Comparison of ENCODE assay signal across 32 mouse cellular contexts in the genomic region with DNA sequence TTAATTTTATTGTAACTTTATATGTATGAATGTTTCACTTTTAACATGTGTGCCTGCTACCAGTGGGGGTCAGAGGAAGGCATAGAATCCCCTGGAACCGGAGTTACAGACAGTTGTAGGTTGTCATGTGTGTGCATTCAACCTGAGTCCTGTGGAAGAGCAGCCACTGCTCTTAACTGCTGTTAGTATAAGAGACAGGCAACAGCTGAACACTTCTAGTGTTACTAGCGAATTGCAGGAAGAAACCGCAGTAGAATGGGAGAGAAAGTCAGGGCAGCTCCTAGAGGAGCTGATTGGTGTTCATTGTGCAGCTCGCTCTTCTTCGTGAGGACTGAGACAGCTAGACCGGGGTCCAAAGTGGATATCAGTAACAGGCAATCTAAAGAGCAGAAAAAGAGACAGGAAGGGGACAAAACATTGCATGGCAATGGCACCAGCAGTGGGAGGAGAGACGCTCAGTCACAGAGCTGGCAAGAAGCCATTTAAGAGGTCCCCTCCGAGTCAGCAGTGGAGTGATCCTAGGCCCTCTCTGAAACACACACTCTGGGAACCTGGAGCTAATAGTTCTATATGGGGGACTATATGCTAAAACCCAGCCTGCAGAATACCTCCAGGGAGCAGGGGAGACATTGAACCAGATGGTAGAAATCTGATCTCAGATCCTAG. TPM values are rescaled to one million over a fixed set of nuclear protein-coding genes. Genes with fewer than 3 reads are reported as not detected.
DNase-seq lines count a peak whose midpoint lies in the region; ATAC-seq and TF ChIP-seq lines count a peak whose summit lies in the region.
"Had no signal": no experiment of that assay in that cellular context is flagged by ENCODE, and none has a peak within 500 bp of the region (broad histone marks: within the 10 kb centered on the region; RNA-seq: fewer than 3 reads in every experiment).

No protein-coding gene starts in this region.

- H3K4me2 ChIP-seq in forebrain, embryonic 14.5 days (ENCODE audit: low read length), result no peak overlapping the region
- H3K4me2 ChIP-seq in forebrain, embryonic 11.5 days (ENCODE audit: low read depth, low read length, severe bottlenecking), result no peak overlapping the region
- H3K4me2 ChIP-seq in lung, embryonic 14.5 days, result no peak overlapping the region
- H3K4me2 ChIP-seq in embryonic facial prominence, embryonic 12.5 days (replicated peaks), result no peak overlapping the region
- H3K4me2 ChIP-seq: forebrain, embryonic 13.5 days; heart, embryonic 13.5 days; liver, embryonic 12.5 days; midbrain, embryonic 11.5 days; neural tube, embryonic 15.5 days had no signal

- WGBS in forebrain, embryonic 14.5 days, result 72% methylated on average over 8 of the region's 8 CpGs
- WGBS in forebrain, embryonic 11.5 days, result 84% methylated on average over 8 of the region's 8 CpGs
- WGBS in lung, embryonic 14.5 days, result 60% methylated on average over 8 of the region's 8 CpGs
- WGBS in embryonic facial prominence, embryonic 12.5 days, result 50% methylated on average over 8 of the region's 8 CpGs

- no peak for ATAC-seq in forebrain, embryonic 14.5 days
- ATAC-seq in forebrain, embryonic 11.5 days (replicated peaks; ENCODE audit: low FRiP score), result no peak
- peak; percentile 24; the same call in 1 of the 2 replicates for ATAC-seq in lung, embryonic 14.5 days (ENCODE audit: insufficient read depth)
- peak; percentile 35; the same call in 1 of the 2 replicates for ATAC-seq in embryonic facial prominence, embryonic 12.5 days (ENCODE audit: insufficient number of reproducible peaks, insufficient read depth, low FRiP score, low TSS enrichment)
- ATAC-seq: forebrain, embryonic 13.5 days; hindbrain, postnatal 0 days; intestine, embryonic 16.5 days; liver, embryonic 12.5 days had no signal

- no peak overlapping the region for H3K9ac ChIP-seq in forebrain, embryonic 14.5 days (ENCODE audit: low read length)
- no peak overlapping the region for H3K9ac ChIP-seq in forebrain, embryonic 11.5 days (ENCODE audit: low read length)
- H3K9ac ChIP-seq in lung, embryonic 14.5 days, result no peak overlapping the region
- H3K9ac ChIP-seq in embryonic facial prominence, embryonic 12.5 days, result no peak overlapping the region
- H3K9ac ChIP-seq: forebrain, embryonic 13.5 days; heart, embryonic 13.5 days; liver, embryonic 12.5 days; neural tube, embryonic 15.5 days had no signal

- H3K27me3 ChIP-seq in forebrain, embryonic 14.5 days (replicated peaks; ENCODE audit: control insufficient read depth, insufficient read depth, low read length), result no peaks in the 10 kb centered on the region
- no peaks in the 10 kb centered on the region for H3K27me3 ChIP-seq in forebrain, embryonic 11.5 days (ENCODE audit: control insufficient read depth, insufficient read depth, low read length)
- H3K27me3 ChIP-seq in lung, embryonic 14.5 days (ENCODE audit: insufficient read depth, low read length), result no peaks in the 10 kb centered on the region
- H3K27me3 ChIP-seq in embryonic facial prominence, embryonic 12.5 days, result no peaks in the 10 kb centered on the region
- H3K27me3 ChIP-seq: forebrain, embryonic 13.5 days; heart, embryonic 13.5 days; liver, embryonic 12.5 days; neural tube, embryonic 15.5 days; Patski had no signal

- no peak for TF ChIP-seq CTCF in lung, embryonic 14.5 days (IDR thresholded peaks at IDR 0.05; ENCODE audit: low read depth)

- DNase-seq in forebrain, embryonic 14.5 days (ENCODE audit: low spot score), result peak; percentile 7
- DNase-seq in forebrain, embryonic 11.5 days (ENCODE audit: low spot score), result no peak
- peak; percentile 61 for DNase-seq in lung, embryonic 14.5 days
- no peak for DNase-seq in lung, postnatal 14 days
- no peak for DNase-seq in layer of hippocampus, adult 9-11 months
- DNase-seq in spleen, adult 12 weeks (ENCODE audit: low spot score), result no peak
- DNase-seq: adrenal gland, adult 2 months; cerebellum, adult 11-12 months; gastrocnemius, postnatal 14 days; heart, adult 18-20 months; heart, postnatal 14 days; lung, adult 18-20 months; thymus, adult 2 months; thymus, postnatal 4 days had no signal

- H3K36me3 ChIP-seq in forebrain, embryonic 14.5 days (ENCODE audit: control insufficient read depth, insufficient read depth, low read length), result no peaks in the 10 kb centered on the region
- no peaks in the 10 kb centered on the region for H3K36me3 ChIP-seq in forebrain, embryonic 11.5 days (ENCODE audit: control insufficient read depth, insufficient read depth, low read length)
- no peaks in the 10 kb centered on the region for H3K36me3 ChIP-seq in lung, embryonic 14.5 days (ENCODE audit: insufficient read depth)
- H3K36me3 ChIP-seq in embryonic facial prominence, embryonic 12.5 days, result no peaks in the 10 kb centered on the region
- H3K36me3 ChIP-seq: heart, embryonic 13.5 days; liver, embryonic 12.5 days; neural tube, embryonic 15.5 days had no signal

- H3K9me3 ChIP-seq in forebrain, embryonic 14.5 days (replicated peaks; ENCODE audit: control insufficient read depth, low read length), result no peaks in the 10 kb centered on the region
- H3K9me3 ChIP-seq in forebrain, embryonic 11.5 days (ENCODE audit: control insufficient read depth, low read length), result no peaks in the 10 kb centered on the region
- H3K9me3 ChIP-seq in lung, embryonic 14.5 days (ENCODE audit: low read depth, low read length), result no peaks in the 10 kb centered on the region
- no peaks in the 10 kb centered on the region for H3K9me3 ChIP-seq in embryonic facial prominence, embryonic 12.5 days
- H3K9me3 ChIP-seq: forebrain, embryonic 13.5 days; heart, embryonic 13.5 days; liver, embryonic 12.5 days; neural tube, embryonic 15.5 days had no signal

- H3K27ac ChIP-seq in forebrain, embryonic 14.5 days (ENCODE audit: low read depth, low read length), result no peak overlapping the region
- no peak overlapping the region for H3K27ac ChIP-seq in forebrain, embryonic 11.5 days (ENCODE audit: low read depth, low read length)
- H3K27ac ChIP-seq in lung, embryonic 14.5 days (ENCODE audit: low read depth), result no peak overlapping the region
- no peak overlapping the region for H3K27ac ChIP-seq in embryonic facial prominence, embryonic 12.5 days
- H3K27ac ChIP-seq: forebrain, embryonic 13.5 days; heart, embryonic 13.5 days; hindbrain, postnatal 0 days; left cerebral cortex, adult 2 months; liver, embryonic 12.5 days; neural tube, embryonic 15.5 days; stomach, postnatal 0 days had no signal

- H3K4me1 ChIP-seq in forebrain, embryonic 14.5 days (ENCODE audit: control insufficient read depth, insufficient read depth, low read length), result no peaks in the 10 kb centered on the region
- H3K4me1 ChIP-seq in forebrain, embryonic 11.5 days (replicated peaks; ENCODE audit: control insufficient read depth, insufficient read depth, low read length), result no peaks in the 10 kb centered on the region
- H3K4me1 ChIP-seq in lung, embryonic 14.5 days (ENCODE audit: insufficient read depth), result no peaks in the 10 kb centered on the region
- peaks cover 9% of the 10 kb centered on the region; the same call in 1 of the 2 replicates for H3K4me1 ChIP-seq in embryonic facial prominence, embryonic 12.5 days
- H3K4me1 ChIP-seq: forebrain, embryonic 13.5 days; liver, embryonic 12.5 days; neural tube, embryonic 15.5 days had no signal

- H3K4me3 ChIP-seq in forebrain, embryonic 14.5 days (ENCODE audit: low read depth, low read length), result no peak overlapping the region
- H3K4me3 ChIP-seq in forebrain, embryonic 11.5 days (ENCODE audit: low read depth, low read length), result no peak overlapping the region
- H3K4me3 ChIP-seq in lung, embryonic 14.5 days (ENCODE audit: low read depth, low read length), result no peak overlapping the region
- H3K4me3 ChIP-seq in embryonic facial prominence, embryonic 12.5 days, result no peak overlapping the region
- H3K4me3 ChIP-seq: forebrain, embryonic 13.5 days; heart, embryonic 13.5 days; left cerebral cortex, adult 2 months; liver, embryonic 12.5 days; neural tube, embryonic 15.5 days had no signal

RNA-seq across cellular contexts. Expression of gene Hacd4, which starts 24.4 kb away (rescaled TPM):
- 3.6 and 4.0 TPM in 2 replicates for polyA plus RNA-seq in forebrain, embryonic 14.5 days (2014; fragmentation: Nextera tagmentation; extraction: Ambion mirVana)
- 3.1 and 3.8 TPM in 2 replicates for polyA plus RNA-seq in forebrain, embryonic 11.5 days (2014; fragmentation: Nextera tagmentation; extraction: Ambion mirVana)
- 9.3 and 9.9 TPM in 2 replicates for polyA plus RNA-seq in lung, embryonic 14.5 days (2014; fragmentation: Nextera tagmentation; extraction: Ambion mirVana)
- 6.0 and 6.9 TPM in 2 replicates for polyA plus RNA-seq in embryonic facial prominence, embryonic 12.5 days (2016; fragmentation: Nextera tagmentation; extraction: Ambion mirVana)

RNA-seq across cellular contexts. Expression of gene Ifnb1, which starts 59.5 kb away (rescaled TPM):
- polyA plus RNA-seq in forebrain, embryonic 14.5 days (2014; fragmentation: Nextera tagmentation; extraction: Ambion mirVana), result not detected in 2 replicates
- not detected in 2 replicates for polyA plus RNA-seq in forebrain, embryonic 11.5 days (2014; fragmentation: Nextera tagmentation; extraction: Ambion mirVana)
- not detected in 2 replicates for polyA plus RNA-seq in lung, embryonic 14.5 days (2014; fragmentation: Nextera tagmentation; extraction: Ambion mirVana)
- not detected in 2 replicates for polyA plus RNA-seq in embryonic facial prominence, embryonic 12.5 days (2016; fragmentation: Nextera tagmentation; extraction: Ambion mirVana)
- polyA plus RNA-seq: adrenal gland, adult 2 months; forebrain, embryonic 13.5 days; frontal cortex, adult 2 months; heart, embryonic 13.5 days; hindbrain, embryonic 11.5 days; hindbrain, postnatal 0 days; intestine, embryonic 16.5 days; kidney, embryonic 16.5 days; large intestine, adult 2 months; limb, embryonic 11.5 days; liver, embryonic 12.5 days; midbrain, embryonic 11.5 days; midbrain, postnatal 0 days; neural tube, embryonic 15.5 days; Patski; small intestine, adult 2 months; stomach, postnatal 0 days; thymus, adult 2 months had no signal

Comparison
In these comparisons a context has a peak if more than half of its experiments do, and no peak if none do; other contexts are left out.
1. DNase-seq: peak in forebrain, embryonic 14.5 days (single experiment) and lung, embryonic 14.5 days (single experiment); none in forebrain, embryonic 11.5 days (single experiment), lung, postnatal 14 days (single experiment), layer of hippocampus, adult 9-11 months (single experiment) and spleen, adult 12 weeks (single experiment).
2. ATAC-seq: peak in lung, embryonic 14.5 days (single experiment) and embryonic facial prominence, embryonic 12.5 days (single experiment); none in forebrain, embryonic 14.5 days (single experiment) and forebrain, embryonic 11.5 days (single experiment).